Mouse (Mus musculus) bone marrow, adult 2 months (tissue): ENCODE results near the gene Isg15. TPM values are rescaled to one million over a fixed set of nuclear protein-coding genes. Genes with fewer than 3 reads are reported as not detected.

Experiments used
- H3K27ac ChIP-seq: fragments of 200-500 bp; 2 replicates; pipeline ENCODE4 v1.5.1; 2012; ENCODE audit warnings: low read depth, mild to moderate bottlenecking, control low read depth, inconsistent platforms, low read length; ENCODE audit not compliant: control insufficient read depth, poor library complexity, insufficient read depth
- H3K4me1 ChIP-seq: fragments of 200-500 bp; 2 replicates; pipeline ENCODE4 v1.6.1; 2011; ENCODE audit warnings: low read length; ENCODE audit not compliant: control insufficient read depth, insufficient read depth
- H3K4me3 ChIP-seq: fragments of 200-500 bp; replicated peaks from 2 replicates; pipeline ENCODE3; 2011; ENCODE audit warnings: mild to moderate bottlenecking, low read depth, low read length, control low read depth; ENCODE audit not compliant: control insufficient read depth
- CTCF ChIP-seq: fragments of 200-500 bp; IDR thresholded peaks from 2 replicates; pipeline ENCODE4 v1.5.1; 2011; ENCODE audit warnings: low read length, control low read depth; ENCODE audit not compliant: control insufficient read depth, insufficient read depth
- POLR2A ChIP-seq: fragments of 200-500 bp; IDR thresholded peaks from 2 replicates; pipeline ENCODE4 v1.6.1; 2011; ENCODE audit warnings: low read depth, mild to moderate bottlenecking, control low read depth, low read length, borderline replicate concordance; ENCODE audit not compliant: control insufficient read depth
- WGBS: fragments of 180-500 bp; shearing (Covaris S2); methylation state at CpG from one replicate; pipeline ENCODE4 v1.1.7; 2018; 5-methylcytosine and 5-hydroxymethylcytosine counted together
- polyA plus RNA-seq: library from polyadenylated mRNA; stranded (reverse); fragments of >200 nt; gene quantifications from 2 replicates; pipeline ENCODE4 v1.2.4, GENCODE M21; 2011; ENCODE audit warnings: low replicate concordance; ENCODE audit not compliant: missing spikeins, insufficient read depth, insufficient read length

The Isg15 gene
- polyA plus RNA-seq, result 134 and 235 TPM in 2 replicates

DNA sequence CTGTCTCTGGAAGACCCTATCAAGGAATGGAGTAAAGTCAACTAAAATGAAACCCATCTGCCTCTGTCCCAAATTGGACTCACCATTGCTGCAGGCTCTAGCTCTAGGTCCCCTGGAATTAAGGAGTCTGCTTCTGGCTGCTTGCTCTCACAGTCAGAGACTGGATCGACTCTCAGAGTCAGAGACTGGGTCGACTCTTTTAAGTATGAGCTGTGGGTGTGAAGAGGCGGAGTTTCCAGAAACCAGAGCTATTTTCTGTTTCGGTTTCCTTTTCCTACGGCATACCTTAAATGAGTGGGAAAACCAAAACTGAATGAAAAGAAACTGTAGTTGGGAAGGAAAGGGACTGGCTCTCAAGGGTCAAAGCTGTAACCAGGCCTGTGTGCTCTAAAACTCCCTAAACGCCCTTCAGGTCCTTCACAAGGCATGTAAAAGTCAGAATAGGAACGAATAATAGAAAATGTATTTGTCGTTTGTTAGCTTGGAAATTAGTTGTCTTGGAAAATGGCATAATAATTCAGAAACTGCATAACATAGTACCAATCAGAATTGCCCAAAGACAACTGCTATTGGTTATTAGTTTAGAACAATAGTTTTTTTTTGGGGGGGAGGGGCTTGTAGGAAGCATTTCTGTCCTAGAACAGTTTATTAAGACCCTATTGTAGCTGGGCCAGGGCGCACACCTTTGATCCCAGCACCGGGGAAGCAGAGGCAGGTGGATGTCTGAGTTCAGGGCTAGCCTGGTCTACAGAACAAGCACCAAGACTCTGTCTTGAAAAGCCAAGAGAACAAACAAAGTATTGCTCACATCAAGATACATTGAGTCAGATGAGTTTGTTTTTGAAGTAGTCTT lies at the start of gene Isg15:
Isg15 (minus strand) TSS at position 196 of the 853 bp plus-strand sequence.
- Histone ChIP-seq H3K27ac (peak within 1 kb of the TSS; percentile 78), H3K4me3 (peak within 1 kb of the TSS; percentile 74), H3K4me1 (peaks cover 3% of the 10 kb centered on the region)
- WGBS, result 19% methylated on average over 10 of the region's 10 CpGs
- no peak for TF ChIP-seq POLR2A
- TF ChIP-seq CTCF, result no peak

DNA sequence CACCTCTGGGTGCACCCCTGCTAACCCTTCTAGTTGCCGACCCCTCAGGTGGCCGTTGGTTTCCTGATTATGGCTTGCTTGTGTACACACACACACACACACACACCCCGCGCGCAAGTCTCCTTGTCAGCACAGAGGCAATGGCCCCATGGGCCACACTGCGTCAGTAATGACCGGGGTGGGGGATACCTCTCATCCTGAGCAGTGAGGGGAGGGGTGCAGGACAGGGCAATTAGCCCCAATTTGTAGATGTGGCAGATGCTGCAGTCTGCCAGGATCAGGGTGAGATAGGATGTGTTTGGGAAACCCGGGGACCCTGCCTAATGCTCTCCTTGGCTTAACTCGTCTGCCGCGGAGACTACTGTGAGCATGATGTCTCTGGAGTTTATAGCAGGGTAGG lies 48.9 kb upstream of the Isg15 start:
- TF ChIP-seq POLR2A (no peak), CTCF (no peak)
- Histone ChIP-seq H3K27ac (no peak overlapping the region), H3K4me1 (peaks cover 5% of the 10 kb centered on the region), H3K4me3 (no peak overlapping the region)
- 70% methylated on average over 11 of the region's 11 CpGs for WGBS

DNA sequence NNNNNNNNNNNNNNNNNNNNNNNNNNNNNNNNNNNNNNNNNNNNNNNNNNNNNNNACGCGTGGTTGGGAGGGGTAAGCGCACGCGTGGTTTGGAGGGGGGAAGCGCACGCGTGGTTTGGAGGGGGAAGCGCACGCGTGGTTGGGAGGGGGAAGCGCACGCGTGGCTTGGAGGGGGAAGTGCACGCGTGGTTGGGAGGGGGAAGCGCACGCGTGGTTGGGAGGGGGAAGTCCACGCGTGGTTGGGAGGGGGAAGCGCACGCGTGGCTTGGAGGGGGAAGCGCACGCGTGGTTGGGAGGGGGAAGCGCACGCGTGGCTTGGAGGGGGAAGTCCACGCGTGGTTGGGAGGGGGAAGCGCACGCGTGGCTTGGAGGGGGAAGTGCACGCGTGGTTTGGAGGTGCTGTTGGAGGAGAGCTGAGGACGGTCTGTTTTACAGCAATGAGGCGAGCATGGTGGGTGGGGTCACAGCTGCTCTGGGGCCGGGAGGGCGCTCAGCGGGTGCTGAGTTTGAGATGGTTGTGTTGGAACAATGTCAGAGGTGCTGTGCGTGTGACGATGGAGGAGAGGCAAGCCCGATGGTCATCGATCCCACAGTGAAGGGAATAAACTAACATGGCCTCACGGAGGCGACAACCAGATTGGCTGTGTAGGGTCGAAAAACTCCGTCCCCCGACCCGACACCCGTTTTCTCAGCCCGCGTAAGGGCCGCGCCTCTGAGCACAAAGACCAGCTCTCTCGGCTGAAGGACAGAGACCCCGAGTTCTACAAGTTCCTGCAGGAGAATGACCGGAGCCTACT lies 36.2 kb upstream of the Isg15 start:
- peaks cover 2% of the 10 kb centered on the region for H3K4me1 ChIP-seq
- peak; percentile 22; the same call in 1 of the 2 replicates for TF ChIP-seq POLR2A
- no peak for TF ChIP-seq CTCF
- WGBS, result 29% methylated on average over 57 of the region's 60 CpGs
- peak overlapping the region; percentile 3 for H3K4me3 ChIP-seq
- peak overlapping the region; percentile 47; the same call in 1 of the 2 replicates for H3K27ac ChIP-seq

- Histone ChIP-seq H3K4me1 (peaks cover 2% of the 10 kb centered on the region), H3K27ac (peak within 1 kb of the TSS; percentile 89), H3K4me3 (peak within 1 kb of the TSS; percentile 88)
- no peak for TF ChIP-seq CTCF
- TF ChIP-seq POLR2A, result peak; percentile 86; the same call in 1 of the 2 replicates
- under 1% methylated on average over 90 of the region's 90 CpGs for WGBS
These were observed 35.4 kb upstream of the Isg15 start, which contains the start of gene Noc2l for GRCm38 (mm10) chr4:156235808-156236533. Noc2l (plus strand) TSS chr4:156236010.

DNA sequence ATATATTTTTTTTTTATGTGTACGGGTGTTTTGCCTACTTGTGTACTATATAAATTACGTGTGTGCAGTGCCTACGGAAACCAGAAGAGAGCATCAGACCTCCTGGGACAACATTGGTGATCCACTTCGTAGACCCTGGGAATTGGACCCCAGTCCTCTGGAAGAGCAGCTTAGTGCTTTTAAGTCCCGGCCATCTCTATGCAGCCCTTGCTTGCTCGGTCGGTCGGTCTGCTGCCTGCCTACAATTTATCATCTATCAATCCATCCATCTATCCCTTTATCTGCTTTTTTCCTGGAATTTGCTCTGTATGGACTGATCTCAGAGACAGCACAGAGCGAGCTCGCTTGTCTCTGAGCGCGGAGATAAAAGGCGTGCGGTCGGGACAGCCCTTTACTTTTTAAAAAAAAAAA lies 34.7 kb upstream of the Isg15 start:
- TF ChIP-seq POLR2A (no peak), CTCF (no peak)
- H3K4me3 ChIP-seq, result peak overlapping the region; percentile 88
- H3K27ac ChIP-seq, result peak overlapping the region; percentile 89
- peaks cover 2% of the 10 kb centered on the region for H3K4me1 ChIP-seq
- WGBS, result under 1% methylated on average over 15 of the region's 15 CpGs

GRCm38 (mm10) chr4:156234701-156235213 lies 34.1 kb upstream of the Isg15 start, which contains the start of gene Plekhn1:
Plekhn1 (minus strand) TSS chr4:156234857.
- under 1% methylated on average over 40 of the region's 48 CpGs for WGBS

GRCm38 (mm10) chr4:156234021-156234501 lies 33.4 kb upstream of the Isg15 start:
- peak overlapping the region; percentile 41; the same call in 1 of the 2 replicates for H3K27ac ChIP-seq
- 10% methylated on average over 17 of the region's 17 CpGs for WGBS
- H3K4me3 ChIP-seq, result peak overlapping the region; percentile 75
- peaks cover 2% of the 10 kb centered on the region for H3K4me1 ChIP-seq
- TF ChIP-seq CTCF (no peak), POLR2A (no peak)

More at GRCm38 (mm10) chr4:156234701-156235213, 34.1 kb upstream of the Isg15 start, which contains the start of gene Plekhn1:
- Histone ChIP-seq H3K4me1 (peaks cover 2% of the 10 kb centered on the region), H3K27ac (peak within 1 kb of the TSS; percentile 89), H3K4me3 (peak within 1 kb of the TSS; percentile 88)
- TF ChIP-seq CTCF (0 out of 2 replicates have a peak, but pooled peaks have one; percentile 4), POLR2A (peak; percentile 23; the same call in 1 of the 2 replicates)
